Mouse (Mus musculus): ENCODE data around the gene Snrnp200.
"Not testable (repeated sequence)": the region's sequence is repeated elsewhere in the genome, so short reads cannot be mapped to it uniquely, and the experiment has no call there.

The Snrnp200 gene

DNA sequence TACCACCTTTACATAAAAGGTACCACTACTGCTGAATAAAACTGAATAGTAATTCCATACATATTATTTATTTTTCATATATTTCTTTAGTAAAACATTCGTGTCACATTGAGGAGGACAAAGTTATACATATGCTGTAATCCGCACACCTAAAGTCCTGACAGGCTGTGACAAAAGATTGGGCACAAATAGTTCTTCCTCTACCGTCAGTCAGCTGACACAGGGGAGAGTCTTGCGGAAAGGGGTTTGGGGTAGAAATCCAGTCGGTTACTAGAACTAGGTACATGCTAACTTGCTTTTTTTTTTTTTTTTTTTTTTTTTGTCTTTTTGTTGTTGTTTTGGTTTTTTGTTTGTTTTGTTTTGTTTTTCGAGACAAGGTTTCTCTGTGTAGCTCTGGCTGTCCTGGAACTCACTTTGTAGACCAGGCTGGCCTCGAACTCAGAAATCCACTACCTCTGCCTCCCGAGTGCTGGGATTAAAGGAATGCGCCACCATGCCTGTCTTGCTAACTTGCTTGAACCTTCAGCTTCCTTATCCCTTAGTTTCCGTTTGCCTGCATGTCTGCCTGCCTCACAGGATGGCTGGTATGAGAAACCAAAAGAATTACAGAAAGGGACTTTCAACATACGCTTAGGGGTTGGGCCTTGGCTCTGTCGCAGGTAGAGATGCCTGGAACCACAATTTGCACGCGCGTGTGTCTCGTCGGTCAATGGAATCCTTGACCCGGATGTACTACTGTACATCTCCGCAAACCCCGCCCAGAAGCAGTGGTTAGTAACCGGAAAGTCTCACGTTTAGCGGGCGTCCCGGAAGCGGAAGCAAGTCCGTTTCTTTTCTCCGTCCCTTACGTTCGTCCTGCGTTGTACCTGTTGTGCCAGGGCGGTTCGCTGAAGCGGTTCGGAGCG lies at the start of gene Snrnp200, which contains the start of gene 1810024B03Rik:
TSS of gene Snrnp200 (plus strand) at position 840 of the 905 bp plus-strand sequence.
TSS of gene 1810024B03Rik (minus strand) at position 734 of the 905 bp plus-strand sequence.
- peak; percentile 90 for DNase-seq (ENCODE audit: low spot score)

GRCm38 (mm10) chr2:127165675-127166074 lies 42.5 kb upstream of the Snrnp200 start:
- no peak for DNase-seq (ENCODE audit: low spot score)

GRCm38 (mm10) chr2:127166261-127166660 lies 41.9 kb upstream of the Snrnp200 start:
- not testable (repeated sequence) for DNase-seq (ENCODE audit: low spot score)

- peak; percentile 80 for DNase-seq (ENCODE audit: low spot score)
Observed at GRCm38 (mm10) chr2:127182598-127183381, 25.4 kb upstream of the Snrnp200 start.

DNA sequence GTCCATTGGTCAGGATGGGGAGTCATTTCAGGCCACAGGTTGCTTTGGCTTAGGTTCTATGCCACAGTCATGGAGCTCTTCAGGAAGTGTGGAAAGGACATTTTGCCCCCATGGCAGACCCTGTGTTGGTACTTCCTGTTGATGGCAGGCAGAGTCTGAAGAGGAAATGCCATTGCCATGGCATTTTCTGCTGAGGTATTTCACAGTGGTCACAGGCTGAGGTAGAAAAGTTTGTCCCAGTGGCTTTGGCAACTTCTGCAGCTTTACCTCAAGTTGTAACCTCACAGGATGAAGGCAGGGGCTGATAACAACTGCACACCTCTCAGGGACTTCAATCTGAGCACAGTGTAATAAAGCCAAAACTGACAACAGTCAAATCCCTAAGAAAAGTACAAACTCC lies 18.6 kb upstream of the Snrnp200 start:
- no peak for DNase-seq (ENCODE audit: low spot score)

- no peak for DNase-seq (ENCODE audit: low spot score)
Observed at GRCm38 (mm10) chr2:127204932-127205331, 3.3 kb upstream of the Snrnp200 start.

DNA sequence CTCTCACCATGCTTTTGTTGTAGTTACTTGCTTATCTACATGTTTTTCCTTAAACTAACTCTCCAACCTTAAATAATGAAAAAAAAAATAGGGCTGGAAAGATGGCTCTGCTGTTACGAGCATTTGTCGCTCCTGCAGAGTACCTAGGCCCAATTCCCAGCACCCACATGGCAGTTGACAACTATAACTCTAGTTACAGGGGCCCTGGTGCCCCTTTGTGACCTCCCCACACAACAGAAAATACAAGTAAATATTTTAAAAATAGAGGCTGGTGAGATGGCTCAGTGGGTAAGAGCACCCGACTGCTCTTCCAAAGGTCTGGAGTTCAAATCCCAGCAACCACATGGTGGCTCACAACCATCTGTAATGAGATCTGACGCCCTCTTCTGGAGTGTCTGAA lies 2.2 kb upstream of the Snrnp200 start:
- DNase-seq (ENCODE audit: low spot score), result not testable (repeated sequence)

GRCm38 (mm10) chr2:127206916-127207315 lies 1.3 kb upstream of the Snrnp200 start:
- no peak for DNase-seq (ENCODE audit: low spot score)

- DNase-seq (ENCODE audit: low spot score), result no peak
Observed at GRCm38 (mm10) chr2:127208452-127208769, 225 bp downstream of the Snrnp200 start.

GRCm38 (mm10) chr2:127210701-127211100 lies 2.5 kb downstream of the Snrnp200 start:
- DNase-seq (ENCODE audit: low spot score), result no peak

DNA sequence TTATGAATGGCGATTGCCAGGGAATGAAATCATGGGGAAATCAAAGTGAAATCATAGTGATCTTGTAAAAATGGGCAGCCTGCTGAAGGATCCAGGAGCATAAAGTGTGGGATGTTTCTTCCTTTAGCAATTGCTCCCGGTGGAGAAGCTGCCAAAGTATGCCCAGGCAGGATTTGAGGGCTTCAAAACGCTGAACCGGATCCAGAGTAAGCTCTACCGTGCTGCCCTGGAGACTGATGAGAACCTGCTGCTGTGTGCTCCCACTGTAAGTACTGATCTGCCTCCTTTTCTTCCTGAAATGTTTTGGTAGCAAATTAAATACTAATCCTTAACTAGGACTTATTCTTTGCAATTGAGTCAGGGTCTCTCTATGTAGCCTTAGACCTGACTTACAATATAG lies 9.6 kb downstream of the Snrnp200 start:
- no peak for DNase-seq (ENCODE audit: low spot score)

- DNase-seq (ENCODE audit: low spot score), result no peak
Observed at GRCm38 (mm10) chr2:127225261-127225660, 17.1 kb downstream of the Snrnp200 start.

DNA sequence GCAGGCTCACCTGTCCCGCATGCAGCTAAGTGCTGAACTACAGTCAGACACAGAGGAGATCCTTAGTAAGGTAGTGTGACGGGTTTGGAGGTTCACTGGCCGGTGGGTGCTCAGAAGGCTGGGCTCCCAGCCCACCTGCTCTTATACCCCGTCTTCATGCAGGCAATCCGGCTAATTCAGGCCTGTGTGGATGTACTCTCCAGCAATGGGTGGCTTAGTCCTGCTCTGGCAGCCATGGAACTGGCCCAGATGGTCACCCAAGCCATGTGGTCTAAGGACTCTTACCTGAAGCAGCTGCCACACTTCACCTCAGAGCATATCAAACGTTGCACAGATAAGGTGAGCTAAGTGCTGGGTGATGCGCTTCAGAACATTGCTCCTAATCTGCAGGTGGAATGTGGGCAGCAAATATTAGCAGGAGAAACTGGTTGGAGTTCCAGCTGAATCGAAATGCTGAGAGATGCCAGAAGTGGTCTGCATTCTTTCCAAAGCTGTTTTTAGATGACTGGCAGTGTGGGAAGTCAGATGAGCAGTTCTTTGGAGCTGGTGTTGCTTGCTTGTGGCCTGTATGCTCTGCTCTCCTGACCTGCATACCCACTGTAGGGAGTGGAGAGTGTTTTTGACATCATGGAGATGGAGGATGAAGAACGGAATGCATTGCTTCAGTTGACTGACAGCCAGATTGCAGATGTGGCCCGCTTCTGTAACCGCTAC lies 29.9 kb downstream of the Snrnp200 start:
- no peak for DNase-seq (ENCODE audit: low spot score)

DNA sequence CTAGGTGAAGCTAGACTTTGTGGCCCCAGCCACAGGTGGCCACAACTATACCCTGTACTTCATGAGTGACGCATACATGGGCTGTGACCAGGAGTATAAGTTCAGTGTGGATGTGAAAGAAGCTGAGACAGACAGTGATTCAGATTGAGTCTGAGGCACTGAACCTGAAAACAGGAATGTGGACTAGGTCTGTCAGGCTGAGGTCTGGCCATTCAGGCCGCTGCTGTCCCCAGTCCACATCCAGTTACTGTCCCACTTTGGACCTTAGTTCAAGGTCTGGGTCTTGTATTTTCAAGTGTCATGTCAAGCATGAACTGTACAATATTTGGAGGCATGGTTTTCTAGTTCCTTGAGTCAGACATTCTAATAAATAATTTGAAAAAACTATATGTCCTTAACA lies 31.9 kb downstream of the Snrnp200 start:
- no peak for DNase-seq (ENCODE audit: low spot score)

- peak; percentile 98 for DNase-seq (ENCODE audit: low spot score)
Observed at GRCm38 (mm10) chr2:127247592-127248333, 39.6 kb downstream of the Snrnp200 start, which contains the start of the genes Ciao1 and Tmem127. Ciao1 (minus strand) TSS chr2:127247816. Tmem127 (plus strand) TSS chr2:127247908.

GRCm38 (mm10) chr2:127248334-127249004 lies 40.3 kb downstream of the Snrnp200 start:
- DNase-seq (ENCODE audit: low spot score), result peak; percentile 10

DNA sequence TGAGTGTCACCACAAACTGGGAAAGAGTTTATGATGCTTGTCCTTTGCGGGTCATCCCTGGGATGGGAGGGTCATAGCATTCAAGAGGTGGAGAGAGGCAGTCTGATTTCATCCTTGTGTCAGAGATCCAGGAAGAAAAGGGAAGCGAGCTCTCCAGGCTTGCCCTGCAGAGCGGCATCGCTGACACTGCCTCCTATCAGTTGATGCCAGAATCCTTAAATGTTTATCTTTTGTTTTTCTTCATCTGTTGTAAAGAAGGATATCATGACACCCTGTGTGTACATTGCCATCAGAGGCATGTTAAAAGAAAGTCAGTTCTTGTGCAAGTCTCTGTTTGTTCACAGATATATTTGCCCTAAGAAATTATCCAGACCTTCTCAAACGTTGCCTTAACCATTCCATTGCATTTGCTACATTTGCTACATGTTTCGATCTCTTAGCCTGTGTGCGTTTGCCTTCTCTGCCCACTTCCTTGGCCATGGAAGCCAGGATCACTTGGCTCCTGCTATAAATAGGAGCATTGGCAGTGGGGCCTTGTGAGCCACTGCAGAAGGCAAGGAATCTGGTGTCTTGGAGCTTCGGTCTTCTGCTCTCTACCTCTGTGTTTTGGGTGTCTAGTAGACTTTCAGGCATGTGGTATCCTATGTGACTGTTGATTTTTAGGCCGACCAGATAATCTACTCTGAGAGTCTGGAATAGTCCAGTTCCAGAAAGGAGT lies 42.3 kb downstream of the Snrnp200 start:
- no peak for DNase-seq (ENCODE audit: low spot score)

GRCm38 (mm10) chr2:127251457-127251856 lies 43.3 kb downstream of the Snrnp200 start:
- DNase-seq (ENCODE audit: low spot score), result no peak

DNA sequence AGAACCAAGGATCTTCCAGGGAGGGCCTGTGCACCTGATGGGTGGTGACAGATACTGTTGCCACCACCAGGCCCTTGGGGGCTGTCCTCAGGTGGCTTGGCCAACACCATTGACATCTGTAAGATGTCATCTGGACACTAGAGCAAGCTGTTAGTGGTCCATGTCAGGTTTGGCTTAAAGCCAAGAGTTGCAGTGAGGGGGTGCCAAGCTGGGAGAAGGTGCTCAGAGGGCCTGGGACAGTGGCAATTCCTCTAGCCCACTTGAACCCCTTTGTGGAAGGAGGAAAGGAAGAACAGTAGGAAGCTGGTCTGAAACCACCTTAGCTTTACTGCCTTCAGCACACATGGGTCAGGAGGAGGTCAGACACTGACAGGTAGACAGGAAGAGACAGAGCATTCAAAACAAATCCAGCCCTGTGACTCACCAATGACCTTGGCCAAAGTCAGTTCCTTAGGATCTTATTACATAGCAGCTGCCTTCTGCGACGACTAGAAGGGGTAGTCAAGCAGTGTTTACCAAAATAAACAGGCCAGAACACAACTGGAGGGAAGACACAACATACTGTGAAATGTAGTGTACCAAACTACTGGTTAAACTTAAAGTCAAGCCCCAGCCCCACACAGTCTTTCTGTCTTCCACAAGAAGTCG lies 43.8 kb downstream of the Snrnp200 start:
- no peak for DNase-seq (ENCODE audit: low spot score)

- DNase-seq (ENCODE audit: low spot score), result no peak
Observed at GRCm38 (mm10) chr2:127252787-127253186, 44.6 kb downstream of the Snrnp200 start.

Measured in ovary, adult 18-20 months (tissue).